Mouse (Mus musculus) adrenal gland, postnatal 4 days (tissue): ENCODE results near the gene Mon2. TPM values are rescaled to one million over a fixed set of nuclear protein-coding genes. Genes with fewer than 3 reads are reported as not detected.

ENCODE experiments used
- DNase-seq, 2 experiments: peaks; one replicate each; pipeline ENCODE4 v3.0.0; 2021 to 2022; ENCODE audit warnings: low spot score in 2 of 2, mixed read lengths in 2 of 2
- long read RNA-seq, 2 experiments: library from polyadenylated mRNA; stranded (forward); transcript quantifications; one replicate each; pipeline ENCODE4 v2.0.0; 2021
- total RNA-seq, 2 experiments: library from RNA; stranded (reverse); gene quantifications; 2 replicates each; pipeline ENCODE4 v1.2.3; 2021

Gene Mon2
- total RNA-seq, result 10 to 100 TPM; 77.2 to 86.0 TPM
- long read RNA-seq, experiment 1, full-length matches to known transcripts, result 1 of 6 reads
- long read RNA-seq, experiment 1, partial matches to known transcripts, result 4 of 6 reads
- long read RNA-seq, experiment 1, other reads (novel, unspliced or antisense), result 1 of 6 reads
- long read RNA-seq, experiment 2, full-length matches to known transcripts, result 4 of 26 reads
- long read RNA-seq, experiment 2, partial matches to known transcripts, result 10 of 26 reads
- long read RNA-seq, experiment 2, other reads (novel, unspliced or antisense), result 12 of 26 reads

DNA sequence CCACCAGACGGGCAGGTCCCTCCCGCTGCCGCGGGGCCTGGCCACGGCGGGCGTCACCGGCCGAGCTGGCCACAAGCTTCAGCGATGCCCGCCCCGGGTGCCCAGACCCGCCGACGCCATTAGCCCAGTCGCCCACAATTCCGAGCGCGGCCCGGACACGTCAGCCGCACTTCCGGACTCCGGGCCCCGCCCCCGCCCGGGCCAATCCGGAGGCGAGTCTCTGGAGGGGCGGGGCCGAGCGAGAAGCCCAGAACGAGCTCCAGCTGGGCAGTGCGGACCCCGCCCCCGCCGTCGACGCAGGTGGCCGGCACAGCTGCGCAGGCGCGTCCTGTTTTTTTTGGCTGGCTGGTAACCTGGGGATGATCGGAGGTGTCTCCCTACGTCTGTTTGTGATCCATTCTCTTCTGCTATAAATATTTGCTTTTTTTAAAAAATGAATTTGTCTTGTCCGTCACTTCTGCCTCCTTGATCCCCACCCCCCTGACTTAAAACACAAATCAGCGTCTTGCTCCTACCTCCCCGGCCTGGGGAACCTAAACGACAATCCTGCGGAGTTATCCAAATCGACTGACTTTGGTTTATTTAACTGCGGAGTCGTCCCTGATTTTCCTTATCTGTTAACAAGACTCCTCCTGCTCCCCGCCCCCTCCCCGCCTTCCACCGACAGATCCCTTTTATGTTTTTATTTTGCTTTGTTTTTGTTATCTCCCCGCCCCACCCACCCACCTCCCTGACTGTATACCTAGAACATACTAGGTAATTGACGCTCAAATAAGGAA lies at the start of gene Mon2:
Gene Mon2, minus strand, starts transcription at position 261 of the 779 bp plus-strand sequence.
- DNase-seq, result peak; percentile 89 to 95

DNA sequence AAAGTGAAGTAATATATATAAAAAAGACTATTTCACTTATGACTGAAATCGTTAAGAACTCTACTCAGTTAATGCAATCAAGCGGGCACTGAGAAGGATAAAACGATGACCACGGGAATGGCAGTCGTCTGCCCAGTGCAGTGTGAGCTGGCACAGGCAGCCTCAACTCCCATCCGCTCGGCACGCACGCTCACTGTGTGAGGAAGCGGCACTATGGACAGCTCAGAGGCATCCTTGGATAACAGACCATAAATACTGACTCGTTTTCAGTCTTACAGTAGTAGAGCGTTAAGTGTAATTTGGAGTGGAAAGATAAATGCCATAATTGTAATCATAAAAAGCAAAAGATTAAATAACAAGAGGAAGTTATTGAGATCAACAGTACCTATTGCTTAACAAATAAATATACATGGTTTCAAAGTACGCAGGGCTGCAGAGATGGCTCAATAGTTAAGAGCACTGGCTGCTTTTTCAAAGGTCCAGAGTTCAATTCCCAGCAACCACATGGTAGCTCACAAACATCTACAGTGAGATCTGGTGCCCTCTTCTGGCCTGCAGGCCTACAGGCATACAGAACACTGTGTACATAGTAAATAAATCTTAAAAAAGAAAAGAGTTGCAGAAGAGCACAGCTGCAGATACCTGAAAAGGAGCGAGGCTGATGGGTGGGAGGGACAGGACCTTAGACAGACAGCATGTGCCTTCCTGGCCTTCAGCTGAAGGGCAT lies 44.5 kb upstream of the Mon2 start:
- DNase-seq, result no peak

DNA sequence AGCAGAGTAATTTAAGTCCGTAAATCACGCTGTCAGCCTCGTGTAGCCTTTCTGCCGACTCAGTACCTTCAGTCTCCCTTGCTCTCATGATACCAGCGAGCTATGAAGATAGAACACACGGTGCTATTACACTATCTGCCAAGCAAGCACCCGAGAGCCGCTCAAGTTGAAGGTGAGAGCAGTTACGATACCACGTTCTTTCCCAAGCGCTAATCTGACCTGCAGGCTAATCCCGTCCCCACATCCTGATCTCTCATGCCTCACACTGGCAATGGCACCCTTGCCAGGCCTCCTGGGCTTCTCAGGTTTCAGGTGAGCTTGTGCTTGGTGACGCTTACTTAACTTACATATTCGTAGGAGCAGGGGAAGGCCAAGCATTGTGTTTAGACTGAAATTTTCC lies 40.6 kb upstream of the Mon2 start:
- no peak for DNase-seq

DNA sequence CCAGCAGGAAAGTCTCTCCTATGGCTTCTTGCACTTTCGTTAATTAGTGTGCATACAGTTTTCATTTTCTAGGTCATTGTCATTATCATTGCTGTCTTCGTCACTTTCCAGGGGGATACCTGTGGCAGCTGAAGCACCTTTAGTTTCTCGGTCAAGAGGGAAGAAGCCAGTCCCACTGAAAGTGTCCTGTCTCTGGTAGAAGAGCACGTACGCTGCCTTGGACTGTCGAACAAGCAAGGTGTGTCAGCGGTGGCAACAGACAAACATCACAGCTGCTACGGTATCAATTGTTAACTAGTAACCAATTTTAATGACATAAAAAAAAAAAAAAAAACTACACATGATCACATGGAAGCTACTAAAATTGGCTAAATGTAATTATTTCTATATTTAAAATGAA lies 37.2 kb upstream of the Mon2 start:
- no peak for DNase-seq

DNA sequence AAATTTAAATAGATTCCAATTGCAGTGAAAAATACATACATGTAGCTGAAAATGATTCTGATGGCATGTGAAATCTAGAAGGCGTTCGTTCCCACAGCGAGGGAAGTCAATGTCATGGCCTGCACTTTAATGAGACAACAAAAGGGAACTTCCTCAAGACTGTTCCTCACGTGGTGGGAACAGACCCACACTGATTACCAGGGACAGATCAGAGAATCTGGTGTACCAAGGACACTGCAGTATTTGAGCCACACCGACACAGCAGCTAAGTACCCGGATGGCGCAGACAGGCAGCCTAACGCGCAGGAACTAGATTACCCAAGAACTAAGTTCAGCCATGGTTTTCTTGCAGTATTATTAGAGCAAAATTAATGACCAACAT lies 36.5 kb upstream of the Mon2 start:
- no peak for DNase-seq

DNA sequence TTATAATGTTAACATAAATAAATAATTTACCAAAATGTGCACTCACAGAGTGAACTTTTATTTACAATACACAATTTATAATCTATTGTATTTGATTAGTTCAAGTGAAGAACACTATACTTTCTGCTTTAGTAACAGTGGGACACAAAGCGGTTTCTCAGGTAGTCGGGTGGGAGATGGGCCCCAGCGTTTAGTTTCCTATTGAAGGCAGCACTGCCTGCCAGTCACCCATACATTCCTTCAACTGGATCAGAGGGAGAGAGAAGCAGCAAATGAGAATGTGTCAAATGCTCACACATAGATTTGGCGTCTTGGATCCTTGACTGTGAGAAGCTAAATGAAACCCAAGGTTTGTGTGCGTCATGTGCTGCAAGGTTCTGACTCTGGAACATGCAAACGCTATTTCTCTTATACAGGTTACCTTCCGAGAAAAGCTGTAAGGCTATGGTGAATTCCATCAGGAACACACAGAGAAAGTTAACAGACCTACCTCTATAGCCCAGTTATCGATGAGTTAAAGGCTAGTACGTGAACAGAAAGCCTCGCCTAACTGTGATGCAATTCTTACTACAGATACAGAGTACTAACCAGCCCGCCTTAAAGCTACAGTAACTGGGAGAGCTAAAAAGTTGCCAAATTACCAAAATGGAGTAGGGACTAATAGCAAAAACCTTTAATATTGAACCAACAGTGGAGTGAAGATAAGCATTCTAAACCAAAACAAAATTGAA lies 35.9 kb upstream of the Mon2 start:
- DNase-seq, result no peak

DNA sequence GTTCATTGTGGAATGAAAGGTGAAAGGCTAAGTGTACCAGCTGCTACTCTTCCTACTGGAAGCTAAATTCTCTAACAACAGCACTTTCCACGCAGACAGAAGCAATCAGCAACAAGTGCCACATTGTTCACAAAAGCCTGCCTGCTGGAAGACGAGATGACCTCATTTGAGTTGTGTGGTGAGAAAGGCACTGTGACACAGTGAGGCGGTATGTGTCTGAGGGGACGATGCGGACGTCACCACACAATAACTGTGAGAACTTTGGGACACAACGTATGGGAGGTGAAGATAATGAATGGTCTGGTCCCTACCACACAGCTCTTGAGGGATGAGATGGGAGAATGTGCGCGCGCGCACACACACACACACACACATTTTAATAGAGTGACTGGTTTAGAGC lies 34.2 kb upstream of the Mon2 start:
- DNase-seq, result no peak

DNA sequence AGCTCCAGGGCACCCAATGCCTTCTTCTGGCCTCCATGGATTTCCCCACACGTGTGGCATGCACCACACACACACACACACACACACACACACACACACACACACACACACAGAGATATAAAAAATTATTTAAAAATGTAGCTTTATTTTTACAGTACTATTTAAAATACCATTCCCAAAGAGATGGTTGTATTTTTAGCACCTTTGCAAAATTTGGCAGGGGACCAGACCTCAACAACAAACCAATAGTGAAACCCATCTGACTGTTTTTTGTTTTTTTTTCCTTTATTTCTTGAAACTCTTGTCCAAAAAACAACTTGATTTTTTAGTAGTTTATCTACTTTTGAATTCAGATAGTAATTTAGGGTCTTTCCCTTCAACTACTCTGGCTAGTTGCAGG lies 32.2 kb upstream of the Mon2 start:
- no peak for DNase-seq

DNA sequence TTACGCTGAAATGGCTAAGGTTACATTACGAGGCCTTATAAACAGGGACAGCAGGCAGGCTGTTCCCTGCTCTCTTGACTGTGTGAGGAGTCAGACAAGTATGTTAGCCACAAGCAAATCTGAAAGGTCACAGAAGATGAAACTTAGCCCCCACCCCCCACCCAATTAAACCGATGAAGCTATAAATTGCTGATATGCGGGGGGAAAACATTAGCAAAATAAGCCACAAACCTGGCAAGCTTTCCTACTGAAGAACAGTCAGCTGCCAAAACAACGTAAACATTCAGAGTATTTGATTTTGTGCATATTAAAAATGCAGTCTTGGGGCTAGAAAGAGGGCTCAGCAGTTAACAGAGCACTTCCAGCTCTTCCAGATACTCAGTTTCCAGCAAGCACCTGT lies 31.8 kb upstream of the Mon2 start:
- no peak for DNase-seq

DNA sequence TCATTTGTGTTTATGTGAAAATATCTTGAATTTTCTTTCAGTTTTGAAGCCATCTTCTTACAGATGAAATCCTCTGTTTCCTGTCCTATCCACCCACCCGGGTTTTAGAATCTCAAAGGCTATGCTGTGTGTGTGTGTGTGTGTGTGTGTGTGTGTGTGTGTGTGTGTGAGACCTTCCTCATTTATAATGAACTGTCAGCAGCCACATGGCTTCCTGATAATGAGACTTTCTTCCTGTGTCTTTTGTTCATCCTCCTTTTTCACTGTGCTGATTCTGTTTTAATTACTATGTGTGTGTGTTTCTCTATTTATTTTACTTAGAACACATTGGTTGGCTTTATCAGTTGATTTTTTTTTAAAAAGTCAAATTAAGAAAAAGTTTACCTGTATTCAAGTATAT lies 25.0 kb upstream of the Mon2 start:
- DNase-seq, result no peak

DNA sequence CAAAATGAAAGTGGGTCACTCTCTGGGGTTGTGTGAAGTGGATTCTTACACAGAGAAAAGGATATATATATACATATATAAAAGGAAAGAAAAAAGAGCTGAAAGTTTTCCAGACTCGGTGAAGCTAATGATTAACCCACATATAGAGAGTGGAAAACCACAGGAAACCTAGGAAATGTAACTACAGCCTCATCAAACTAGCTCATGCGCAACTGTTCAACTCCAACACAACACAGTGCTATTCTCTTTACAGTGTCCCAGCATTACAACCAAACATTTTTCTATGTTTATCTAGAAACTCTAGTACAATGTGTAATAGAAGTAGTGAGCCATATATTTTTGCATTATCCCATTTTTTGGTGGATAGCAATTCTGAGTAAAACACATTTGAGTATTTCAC lies 24.3 kb upstream of the Mon2 start:
- no peak for DNase-seq

DNA sequence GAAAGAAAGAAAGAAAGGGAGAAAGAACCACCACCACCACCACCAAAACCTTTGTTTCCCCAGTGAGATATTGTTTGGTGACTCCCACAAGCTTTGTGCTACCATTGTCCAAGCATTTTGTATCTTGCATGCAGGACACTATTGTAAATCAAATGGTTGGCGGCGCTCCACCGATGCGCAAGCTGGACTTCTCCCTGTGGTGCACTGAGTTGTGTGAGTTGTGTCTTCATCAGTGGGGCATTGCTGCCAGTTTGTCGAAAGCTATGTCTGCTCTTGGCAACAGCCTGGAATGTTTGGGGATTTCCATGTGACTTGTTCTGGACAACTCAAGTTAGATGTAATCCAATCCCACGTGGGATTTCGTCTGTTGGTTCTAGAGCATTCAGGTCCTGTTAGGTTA lies 18.2 kb upstream of the Mon2 start:
- DNase-seq, result no peak

DNA sequence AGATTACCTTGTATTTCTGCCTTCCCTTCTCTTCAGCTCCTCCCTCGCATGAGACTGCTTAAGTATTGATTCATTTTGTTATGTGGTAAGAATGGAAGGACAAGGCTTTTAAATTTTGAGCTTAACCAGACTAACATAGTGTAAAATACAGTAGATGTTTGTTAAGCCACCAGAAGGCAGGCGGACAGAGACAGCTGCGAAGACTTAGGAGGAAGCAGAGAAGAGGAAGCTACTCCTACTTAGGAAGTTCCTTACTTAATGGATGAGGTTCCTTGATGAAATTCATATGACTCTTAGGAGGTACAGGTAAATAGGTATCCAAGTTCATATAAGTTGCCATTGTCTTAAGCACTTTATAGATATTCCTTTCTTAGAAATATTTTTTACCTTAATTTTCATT lies 16.3 kb upstream of the Mon2 start:
- no peak for DNase-seq

DNA sequence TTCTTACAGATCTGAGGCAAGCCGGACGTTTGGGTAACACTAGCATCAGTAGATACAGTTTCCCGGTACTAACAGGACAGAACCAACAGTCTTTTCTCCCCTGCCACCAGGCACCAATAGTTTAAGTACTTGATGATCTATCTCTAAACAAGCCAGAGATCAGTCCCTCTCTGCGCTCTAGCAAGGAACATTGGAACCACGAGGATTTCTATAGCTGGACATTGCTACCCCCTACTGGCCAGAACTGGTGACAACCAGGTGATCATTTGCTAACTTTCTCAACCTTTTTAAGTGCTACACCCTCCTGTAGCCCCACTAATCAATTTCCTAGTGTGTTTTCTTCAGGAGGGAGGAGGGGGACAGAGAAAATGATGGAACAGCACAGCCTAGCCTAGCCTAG lies 15.4 kb upstream of the Mon2 start:
- no peak for DNase-seq

DNA sequence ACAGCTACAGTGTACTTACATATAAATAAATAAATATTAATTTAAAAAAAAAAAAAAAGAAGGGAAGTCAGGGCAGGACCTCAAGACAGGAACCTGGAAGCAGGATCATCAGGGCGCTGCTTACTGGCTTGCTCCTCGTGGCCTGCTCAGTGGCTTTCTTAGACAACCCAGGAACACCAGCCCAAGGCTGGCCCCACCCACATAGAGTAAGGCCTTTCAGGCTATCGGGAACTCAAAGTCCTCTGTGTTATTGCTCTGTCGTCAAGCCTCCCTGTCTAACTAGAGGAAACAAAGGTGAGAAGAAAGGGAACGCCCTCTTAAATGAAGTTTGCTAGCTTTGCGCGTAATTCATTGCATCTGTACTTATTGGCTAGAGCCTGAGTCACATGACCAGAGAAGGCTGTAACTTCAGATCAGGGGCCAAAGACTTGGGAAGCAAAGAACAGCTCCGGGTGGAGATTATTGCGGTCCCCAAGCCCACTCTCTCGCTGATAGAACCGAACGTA lies 13.2 kb upstream of the Mon2 start:
- DNase-seq, result no peak

DNA sequence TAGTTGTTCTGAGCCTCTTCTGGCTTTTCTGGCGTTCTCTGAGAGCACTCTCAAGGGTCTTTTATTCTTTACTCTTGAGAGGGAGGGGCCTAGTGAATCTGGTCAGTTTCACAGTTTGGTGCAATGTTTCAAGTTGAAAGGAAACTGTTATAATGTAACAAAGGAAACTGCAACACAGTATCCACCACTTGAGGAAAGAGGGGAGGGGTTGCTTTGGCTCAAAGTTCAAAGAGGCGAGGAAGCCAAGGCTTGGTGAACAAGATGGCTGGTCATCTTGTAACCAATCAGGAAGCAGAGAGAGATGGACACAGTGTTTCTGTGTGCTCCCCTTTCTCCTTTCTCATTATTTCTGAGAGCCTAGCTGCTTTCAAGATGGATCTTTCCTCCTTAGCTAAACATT lies 10.5 kb upstream of the Mon2 start:
- DNase-seq, result no peak

DNA sequence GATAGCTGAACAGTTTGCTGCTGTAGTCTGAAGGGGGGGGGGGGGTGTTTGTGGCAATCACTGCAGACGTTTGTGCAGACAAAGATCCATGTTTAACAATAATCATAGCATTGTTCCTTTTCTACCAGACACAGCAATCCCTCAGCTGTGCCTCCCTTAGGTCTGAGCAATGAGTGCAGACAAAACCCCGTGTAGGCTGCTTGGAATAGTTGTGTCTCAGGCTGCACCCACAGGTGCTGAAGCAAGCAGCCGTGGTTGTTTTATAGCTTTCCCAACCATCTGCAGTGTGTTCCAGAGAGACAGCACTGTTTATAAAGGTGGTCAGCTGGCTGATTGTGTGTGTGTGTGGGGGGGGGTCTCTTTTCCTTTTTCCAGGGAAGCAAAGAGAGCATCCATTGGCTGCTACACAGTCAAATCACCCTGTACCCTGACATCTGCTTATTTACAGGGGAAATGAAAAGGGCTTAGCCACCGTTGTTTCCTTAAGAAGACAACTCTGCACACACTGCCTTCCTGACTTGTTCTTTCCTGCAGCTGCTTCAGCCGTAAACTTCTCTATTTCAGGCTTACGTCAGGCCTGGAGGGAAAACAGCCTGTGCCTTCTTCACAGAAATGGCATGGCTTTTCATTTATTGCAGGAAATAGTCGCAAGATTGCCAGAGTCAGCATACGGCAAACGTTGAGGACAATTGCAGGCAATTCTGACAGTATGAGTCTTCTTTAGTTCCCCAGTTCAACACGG lies 8.8 kb upstream of the Mon2 start:
- DNase-seq, result no peak

DNA sequence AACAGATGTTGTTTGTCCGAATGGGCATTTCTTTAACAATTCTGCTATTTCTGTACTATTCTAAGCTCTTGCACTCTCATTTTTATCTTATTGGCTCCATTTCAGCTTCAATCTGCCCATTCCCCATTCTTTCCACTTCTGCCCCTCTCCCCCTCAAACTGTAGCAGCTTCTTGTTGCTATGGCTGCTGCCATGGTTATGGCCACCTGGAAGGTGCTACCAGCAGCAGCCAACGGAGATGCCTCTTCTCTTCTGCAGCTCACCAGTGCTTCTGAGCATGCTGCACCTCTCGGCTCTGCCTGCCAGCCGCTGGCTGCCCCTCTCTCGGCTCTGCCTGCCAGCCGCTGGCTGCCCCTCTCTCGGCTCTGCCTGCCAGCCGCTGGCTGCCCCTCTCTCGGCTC lies 8.0 kb upstream of the Mon2 start:
- DNase-seq, result no peak

DNA sequence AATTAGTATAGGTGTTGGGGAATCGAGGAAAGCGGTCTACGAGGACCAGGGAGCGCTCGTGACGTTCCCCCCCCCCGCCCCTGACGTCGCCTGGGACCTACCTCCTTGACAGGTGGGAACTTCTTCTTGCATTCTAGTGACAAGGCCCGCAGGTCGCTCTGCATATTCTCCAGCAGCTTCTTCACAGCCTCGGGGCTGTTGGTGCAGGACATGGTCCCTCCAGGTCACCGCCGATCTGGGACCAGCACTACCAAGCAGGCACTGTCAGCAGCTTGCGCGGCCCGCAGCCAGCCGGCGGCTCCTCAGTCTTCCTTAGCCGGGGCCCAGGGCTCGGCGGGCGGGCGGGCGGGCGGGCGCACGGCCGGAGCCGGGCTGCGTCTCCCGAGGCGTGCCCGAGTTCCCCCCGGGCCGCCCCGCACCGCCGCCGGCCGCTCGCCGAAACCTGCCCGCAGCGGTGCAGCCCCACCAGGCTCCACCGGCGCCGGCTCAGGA lies 508 bp downstream of the Mon2 start:
- peak; percentile 11 to 12 for DNase-seq

DNA sequence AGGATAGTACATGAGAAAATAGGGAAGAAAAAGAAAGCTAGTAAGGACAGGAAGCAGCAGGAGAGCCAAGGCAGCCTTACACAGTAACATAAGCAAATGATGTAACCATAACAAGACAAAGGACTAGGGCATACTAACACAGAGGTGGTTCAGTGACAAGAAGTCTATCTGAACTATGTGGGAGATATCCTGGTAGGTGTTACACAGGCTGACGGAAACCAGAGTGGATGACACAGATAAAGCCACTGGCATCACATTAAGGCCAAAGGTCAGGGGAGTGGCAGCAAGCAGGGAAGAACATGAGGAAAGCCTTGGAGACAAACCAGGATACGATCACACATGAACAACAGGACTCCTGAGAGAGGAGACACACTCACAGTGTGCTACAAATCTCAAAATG lies 4.3 kb downstream of the Mon2 start:
- no peak for DNase-seq

DNA sequence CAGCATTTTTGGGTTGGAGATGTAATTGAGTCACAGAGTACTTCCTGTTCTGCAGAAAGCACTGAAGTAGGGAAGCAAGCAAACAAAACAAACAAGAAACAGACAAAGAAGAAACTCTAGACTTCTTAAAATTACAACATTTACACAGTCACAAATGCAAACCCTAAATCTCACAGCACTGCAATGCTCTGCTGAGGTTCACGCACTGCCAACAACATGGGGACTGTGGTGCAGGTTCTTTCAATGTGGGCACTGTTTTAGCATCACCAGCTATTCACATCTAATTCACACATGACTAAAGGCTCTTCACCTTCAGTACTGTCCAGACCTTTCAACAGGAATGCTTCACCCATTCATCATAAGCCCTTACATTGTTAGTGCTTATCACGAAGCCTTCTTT lies 13.3 kb downstream of the Mon2 start:
- no peak for DNase-seq
